Mouse (Mus musculus): ENCODE measurements at regions not wholly inside any gene's neighbourhood (a gene's known extent, or its start where the extent isn't known, plus 50 kb on each side); places are given as distances from the start of the nearest gene placed in this dataset.

DNA sequence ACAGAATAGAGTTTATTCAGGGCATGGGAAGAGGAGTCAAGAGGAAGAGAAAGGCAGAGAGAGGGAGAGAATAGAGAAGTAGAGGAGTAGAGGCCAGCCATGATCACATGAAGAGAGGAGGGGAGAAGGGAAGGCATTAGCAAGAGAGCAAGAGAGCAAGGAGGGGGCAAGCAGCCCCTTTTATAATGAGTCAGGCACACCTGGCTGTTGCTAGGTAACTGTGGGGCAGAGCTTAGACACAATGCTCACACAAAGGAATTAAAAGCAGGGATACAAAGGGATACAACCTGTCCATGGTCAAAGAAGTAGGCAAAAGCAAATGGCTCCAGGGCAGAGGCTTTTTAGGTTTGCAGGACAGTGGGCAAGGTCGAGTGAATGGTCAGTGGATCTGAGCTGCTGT, 153.5 kb upstream of the Rreb1 start:
- no peak overlapping the region for H3K4me3 ChIP-seq (replicated peaks in 1 of 3; ENCODE audit: low read depth in 2 of 3, low read length in 2 of 3, poor library complexity in 1 of 3)
- H3K27ac ChIP-seq (ENCODE audit: insufficient read depth, low read depth) = no peak overlapping the region
- DNase-seq (ENCODE audit: extremely low read depth) = no peak
- H3K36me3 ChIP-seq (replicated peaks in 1 of 2; ENCODE audit: control insufficient read depth in 1 of 2, insufficient read depth in 1 of 2, low read length in 1 of 2) = no peaks in the 10 kb centered on the region
- H3K79me2 ChIP-seq (replicated peaks; ENCODE audit: control insufficient read depth, extremely low read depth, insufficient read depth, poor library complexity, severe bottlenecking) = no peaks in the 10 kb centered on the region
- no peaks in the 10 kb centered on the region for H3K27me3 ChIP-seq (replicated peaks)
- dilution Hi-C loops (cut with MboI; ENCODE audit: extremely low pct_ligation_motif_present, extremely low pct_unique_long_range_greater_than_20kb, low sequenced_read_pairs) (no loop called here), in situ Hi-C loops (cut with MboI; ENCODE audit: low pct_ligation_motif_present, low pct_unique_long_range_greater_than_20kb, low sequenced_read_pairs) (no loop called here)
- H3K4me1 ChIP-seq (ENCODE audit: control insufficient read depth in 1 of 2, insufficient read depth in 2 of 2) = peaks cover 12 to 16% of the 10 kb centered on the region in 2 experiments
- TF ChIP-seq EP300 (IDR thresholded peaks at IDR 0.05; ENCODE audit: low read length) (no peak), ELF1 (IDR thresholded peaks at IDR 0.05; ENCODE audit: low read depth, low read length) (no peak), SIN3A (IDR thresholded peaks at IDR 0.05; ENCODE audit: low read length) (no peak), TCF12 (IDR thresholded peaks at IDR 0.05; ENCODE audit: low read depth, low read length) (no peak), CHD2 (IDR thresholded peaks at IDR 0.05; ENCODE audit: low read length) (no peak), POLR2A (IDR thresholded peaks at IDR 0.05; ENCODE audit: low read depth, low read length) (no peak), MEF2A (IDR thresholded peaks at IDR 0.05; ENCODE audit: borderline replicate concordance, low read depth, low read length) (no peak)
- H3K9me3 ChIP-seq (replicated peaks; ENCODE audit: low read length) = no peaks in the 10 kb centered on the region
- no peak overlapping the region for H3K4me2 ChIP-seq (ENCODE audit: insufficient read depth, low read depth, poor library complexity, severe bottlenecking)
- no peak overlapping the region for H3K9ac ChIP-seq (ENCODE audit: insufficient read depth, low read depth)

DNA sequence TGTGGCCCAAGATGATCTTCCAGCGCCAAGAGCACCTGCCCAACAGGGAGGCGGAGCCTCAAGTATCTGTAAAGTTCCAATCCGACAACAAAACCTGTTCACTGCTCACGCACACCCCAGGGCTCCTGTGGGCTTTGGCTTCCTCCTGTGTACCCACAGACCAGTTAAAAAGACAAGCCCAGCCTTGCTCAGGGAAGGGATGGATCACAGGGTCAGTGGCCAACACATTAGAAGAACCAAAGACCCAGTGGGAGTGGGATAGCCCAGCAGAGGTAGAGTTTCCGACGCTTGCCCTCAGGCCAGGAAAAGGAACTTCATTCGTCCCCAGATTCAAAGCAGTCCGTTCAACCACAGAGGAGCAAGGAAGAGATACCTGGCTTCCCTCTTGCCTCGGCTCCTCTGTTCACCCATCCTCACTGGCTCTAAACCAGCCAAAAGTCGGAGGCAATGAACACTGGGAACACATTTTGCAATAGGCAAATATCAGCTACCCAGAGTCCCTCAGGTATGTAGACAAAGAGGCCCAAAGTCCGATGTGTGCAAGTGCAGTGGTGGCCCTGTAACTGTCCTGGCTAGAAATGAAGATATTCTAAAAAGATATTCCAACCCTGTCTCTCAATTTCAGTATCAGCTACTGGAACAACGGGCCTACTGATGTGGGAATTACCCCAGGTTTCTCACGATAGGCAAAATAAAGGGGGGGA, 152.5 kb upstream of the Rreb1 start:
- TF ChIP-seq RAD21 (IDR thresholded peaks at IDR 0.05; ENCODE audit: low read depth, low read length) = no peak
- TF ChIP-seq ZC3H11A (IDR thresholded peaks at IDR 0.05; ENCODE audit: low read depth, low read length) = no peak
- TF ChIP-seq MEF2A (IDR thresholded peaks at IDR 0.05; ENCODE audit: borderline replicate concordance, low read depth, low read length) = no peak
- TF ChIP-seq MAX (IDR thresholded peaks at IDR 0.05; ENCODE audit: low read length) = no peak
- TF ChIP-seq MAZ (IDR thresholded peaks at IDR 0.05; ENCODE audit: low read depth, low read length) = no peak
- TF ChIP-seq ELF1 (IDR thresholded peaks at IDR 0.05; ENCODE audit: low read depth, low read length) = no peak
- no peak for TF ChIP-seq ETS1 (conservative IDR thresholded peaks at IDR 0.05; ENCODE audit: low read depth, low read length)
- no peak for TF ChIP-seq USF1 (IDR thresholded peaks at IDR 0.05; ENCODE audit: low read depth, low read length)
- TF ChIP-seq POLR2A (IDR thresholded peaks at IDR 0.05; ENCODE audit: low read depth, low read length) = no peak
- no peak for TF ChIP-seq TCF12 (IDR thresholded peaks at IDR 0.05; ENCODE audit: low read depth, low read length)
- no peak for TF ChIP-seq USF2 (conservative IDR thresholded peaks at IDR 0.05; ENCODE audit: low read depth, low read length)
- no peak for TF ChIP-seq POLR2AphosphoS2 (IDR thresholded peaks at IDR 0.05; ENCODE audit: low read depth, low read length)
- no peak for TF ChIP-seq SIN3A (IDR thresholded peaks at IDR 0.05; ENCODE audit: low read length)
- TF ChIP-seq NRF1 (IDR thresholded peaks at IDR 0.05; ENCODE audit: low read depth, low read length) = no peak
- no peak for TF ChIP-seq ZMIZ1 (IDR thresholded peaks at IDR 0.05; ENCODE audit: low read depth, low read length)
- no peak for TF ChIP-seq CTCF (conservative IDR thresholded peaks at IDR 0.05 in 1 of 2, IDR thresholded peaks at IDR 0.05 in 1 of 2; ENCODE audit: low read depth in 2 of 2, low read length in 2 of 2)
- no peak for TF ChIP-seq E2F4 (IDR thresholded peaks at IDR 0.05; ENCODE audit: insufficient replicate concordance, low read depth, low read length)
- no peak for TF ChIP-seq HCFC1 (IDR thresholded peaks at IDR 0.05; ENCODE audit: low read depth, low read length)
- no peak for TF ChIP-seq RCOR1 (conservative IDR thresholded peaks at IDR 0.05; ENCODE audit: low read depth, low read length)
- DNase-seq (ENCODE audit: extremely low read depth) = no peak
- H3K27me3 ChIP-seq (replicated peaks) = no peaks in the 10 kb centered on the region
- H3K9me3 ChIP-seq (replicated peaks; ENCODE audit: low read length) = no peaks in the 10 kb centered on the region
- dilution Hi-C loops (cut with MboI; ENCODE audit: extremely low pct_ligation_motif_present, extremely low pct_unique_long_range_greater_than_20kb, low sequenced_read_pairs) = no loop called here
- no peak overlapping the region for H3K27ac ChIP-seq (ENCODE audit: insufficient read depth, low read depth)
- no peak overlapping the region for H3K9ac ChIP-seq (ENCODE audit: insufficient read depth, low read depth)
- no peak overlapping the region for H3K4me2 ChIP-seq (ENCODE audit: insufficient read depth, low read depth, poor library complexity, severe bottlenecking)
- H3K4me3 ChIP-seq (replicated peaks in 1 of 3; ENCODE audit: low read depth in 2 of 3, low read length in 2 of 3, poor library complexity in 1 of 3) = no peak overlapping the region
- peaks cover 9% of the 10 kb centered on the region in 2 experiments for H3K4me1 ChIP-seq (ENCODE audit: control insufficient read depth in 1 of 2, insufficient read depth in 2 of 2)
- in situ Hi-C loops (cut with MboI; ENCODE audit: low pct_ligation_motif_present, low pct_unique_long_range_greater_than_20kb, low sequenced_read_pairs) = no loop called here
- H3K79me2 ChIP-seq (replicated peaks; ENCODE audit: control insufficient read depth, extremely low read depth, insufficient read depth, poor library complexity, severe bottlenecking) = no peaks in the 10 kb centered on the region
- no peaks in the 10 kb centered on the region for H3K36me3 ChIP-seq (replicated peaks in 1 of 2; ENCODE audit: control insufficient read depth in 1 of 2, insufficient read depth in 1 of 2, low read length in 1 of 2)
